Mouse (Mus musculus): ENCODE data around the gene Rft1.

The Rft1 gene

DNA sequence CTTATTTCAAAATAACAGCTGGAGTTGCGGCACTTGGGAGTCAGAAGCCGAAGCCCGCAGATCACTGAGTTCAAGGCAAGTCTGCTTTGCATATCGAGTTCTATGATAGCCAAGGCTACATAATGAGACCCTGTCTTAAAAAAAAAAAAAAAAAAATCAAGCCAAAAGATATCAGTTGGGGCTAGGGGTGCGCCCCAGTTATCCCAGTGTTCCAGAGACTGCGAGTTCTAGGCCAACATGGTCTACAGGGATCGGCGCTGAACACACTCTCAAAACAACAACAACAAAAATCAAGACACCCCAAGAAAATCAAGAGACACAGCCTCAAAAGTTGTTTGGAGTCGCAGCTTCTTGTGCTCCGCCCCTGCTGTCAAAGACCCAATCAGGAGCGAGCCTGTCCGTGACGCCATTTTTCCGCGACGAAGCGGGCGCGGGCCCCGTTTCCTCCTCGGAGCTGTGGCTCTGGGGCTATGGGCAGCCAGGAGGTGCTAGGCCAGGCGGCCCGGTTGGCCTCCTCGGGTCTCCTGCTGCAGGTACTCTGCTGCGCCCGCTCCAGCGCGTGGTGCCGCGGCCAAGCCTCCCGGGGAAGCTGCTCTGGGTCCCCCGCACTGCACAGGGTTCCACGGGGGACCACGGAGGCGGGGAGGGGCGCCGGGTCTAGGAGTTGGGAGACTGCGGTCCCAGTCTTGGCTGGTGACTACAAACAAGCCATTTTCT is at the start of gene Rft1:
Gene Rft1, plus strand, starts transcription at position 418 of the 717 bp plus-strand sequence.
- DNase-seq: peak; percentile 98 to 100

DNA sequence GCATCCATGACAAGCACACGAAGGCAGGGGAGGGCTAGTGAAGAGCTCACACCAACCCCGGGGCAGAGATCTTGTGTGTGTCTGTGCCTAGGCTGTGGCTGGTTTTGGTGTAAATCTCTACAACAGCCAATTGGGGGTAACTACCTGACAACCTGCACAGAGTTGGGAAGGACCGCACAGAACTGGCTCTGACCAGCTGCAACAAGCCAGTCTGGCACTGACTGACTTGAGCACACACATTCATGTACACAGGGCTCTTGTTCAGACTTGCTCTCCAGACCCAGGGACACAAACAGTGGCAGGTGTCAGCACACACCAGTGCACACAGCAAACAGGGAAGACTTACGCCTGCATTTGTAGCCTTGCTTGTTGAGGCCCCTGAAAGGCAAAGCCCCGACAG is 47.3 kb upstream of the Rft1 start:
- DNase-seq: no peak

DNA sequence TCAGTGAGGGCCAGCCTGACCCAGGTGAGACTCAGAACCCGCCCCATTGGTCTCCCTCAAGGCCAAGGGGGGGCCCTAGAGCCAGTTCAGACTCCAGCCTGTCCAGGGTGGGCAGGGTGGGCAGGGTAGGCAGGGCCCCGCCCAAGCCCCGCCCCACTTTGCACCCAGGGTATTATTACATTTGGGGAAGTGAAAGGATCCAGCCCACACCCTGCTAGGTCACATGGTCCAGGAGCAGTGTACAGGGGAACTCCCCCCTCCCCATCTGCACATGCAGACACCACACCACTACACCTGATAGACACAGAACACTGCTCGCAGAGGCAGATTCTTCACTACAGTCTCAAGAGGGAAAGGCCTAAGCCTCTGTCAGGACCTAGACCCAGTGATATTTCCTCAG is 46.5 kb upstream of the Rft1 start:
- no peak for DNase-seq

DNA sequence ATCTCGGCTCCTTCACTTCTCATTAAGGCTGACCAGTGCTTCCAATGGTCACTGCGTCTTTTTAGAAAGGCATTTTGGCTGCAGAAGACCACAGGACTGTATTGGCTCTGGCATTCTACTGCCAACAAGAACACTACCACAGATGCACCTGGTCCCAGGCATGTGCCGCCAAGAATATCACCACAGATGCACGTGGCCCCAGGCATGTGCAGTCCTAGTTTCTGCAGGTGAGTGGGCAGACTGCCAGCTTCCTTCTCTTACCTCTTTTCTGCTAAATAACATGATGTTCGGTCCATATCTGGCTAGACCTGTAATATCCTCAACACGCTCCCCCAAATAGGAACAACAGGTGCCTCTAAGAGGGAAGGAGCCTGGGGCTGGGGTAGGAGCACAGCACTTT is 46.0 kb upstream of the Rft1 start:
- no peak for DNase-seq

DNA sequence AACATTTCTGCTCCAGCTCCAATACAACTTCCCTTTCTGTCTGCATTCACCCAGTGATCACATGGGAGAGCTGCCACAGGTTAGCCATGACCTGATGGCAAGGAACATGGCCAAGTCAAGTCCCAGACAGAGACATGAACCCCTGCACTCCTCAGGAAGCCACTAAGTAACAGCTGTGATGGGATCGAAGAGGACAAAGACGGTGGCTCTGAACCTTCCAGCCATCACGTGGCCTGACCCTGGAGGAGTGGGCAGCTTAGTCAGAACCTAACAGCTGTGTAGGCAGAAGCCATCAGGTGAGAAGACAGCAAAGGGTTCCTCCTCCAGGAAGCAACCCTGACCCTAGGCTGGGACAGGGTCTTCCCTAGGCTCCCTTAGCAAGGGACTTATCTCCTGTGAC is 44.7 kb upstream of the Rft1 start:
- no peak for DNase-seq

DNA sequence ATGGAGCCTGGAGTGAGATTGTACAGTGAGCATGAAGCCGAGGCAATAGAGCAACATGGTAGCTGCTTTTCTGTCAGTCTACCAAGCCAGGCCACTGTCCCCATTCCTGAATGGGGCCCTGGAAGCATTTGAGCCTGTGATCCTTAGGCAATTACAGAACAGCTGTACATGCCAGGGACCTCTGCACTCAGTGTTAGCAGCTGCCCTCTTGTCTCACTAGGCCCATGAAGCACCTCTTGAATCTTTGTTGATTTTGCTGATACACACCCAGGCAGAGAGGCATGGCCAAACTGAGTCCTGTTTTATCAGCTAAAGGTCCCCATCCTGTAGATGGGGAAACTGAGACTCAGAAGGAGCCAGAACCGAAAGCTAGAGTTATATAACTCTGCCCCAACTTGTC is 43.9 kb upstream of the Rft1 start:
- no peak for DNase-seq

DNA sequence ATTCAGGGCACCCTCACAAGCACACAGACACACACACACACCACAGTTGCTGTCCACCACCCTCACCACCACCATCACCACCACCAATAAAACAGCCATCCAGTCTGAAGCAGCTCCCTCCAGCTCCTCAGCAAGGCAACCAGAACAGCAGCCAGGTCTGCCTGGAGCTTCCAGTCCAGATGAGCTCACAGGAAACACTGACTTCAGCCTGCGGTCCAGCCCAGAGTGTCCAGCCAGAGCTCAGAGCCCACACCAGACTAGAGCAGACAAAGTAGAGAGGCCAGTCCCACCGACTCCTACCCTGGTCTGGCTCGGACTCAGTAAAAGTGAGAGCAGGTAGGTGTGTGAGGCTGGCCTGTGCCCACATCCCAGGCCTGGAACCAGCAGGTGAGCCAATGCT is 43.2 kb upstream of the Rft1 start:
- no peak for DNase-seq

DNA sequence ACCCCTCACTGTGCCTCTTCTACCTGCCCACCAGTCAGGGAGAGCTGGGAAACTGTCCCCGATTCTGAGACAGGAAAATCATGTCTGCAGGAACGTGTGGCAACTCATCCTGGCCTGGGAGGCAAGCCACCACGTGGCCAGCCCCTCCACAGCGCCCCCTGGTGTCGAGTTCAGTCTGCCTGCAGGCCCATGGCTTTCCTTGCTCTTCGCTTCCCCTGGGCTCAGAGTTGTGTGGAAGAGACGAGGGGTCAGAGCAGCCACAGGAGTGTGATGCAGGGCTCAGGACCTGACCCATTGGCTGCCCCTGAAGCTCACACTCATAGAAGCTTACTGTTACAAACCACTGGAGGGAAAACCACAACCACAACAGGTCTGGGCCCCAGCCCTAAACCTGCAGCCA is 41.6 kb upstream of the Rft1 start:
- peak; percentile 83 to 90 for DNase-seq

DNA sequence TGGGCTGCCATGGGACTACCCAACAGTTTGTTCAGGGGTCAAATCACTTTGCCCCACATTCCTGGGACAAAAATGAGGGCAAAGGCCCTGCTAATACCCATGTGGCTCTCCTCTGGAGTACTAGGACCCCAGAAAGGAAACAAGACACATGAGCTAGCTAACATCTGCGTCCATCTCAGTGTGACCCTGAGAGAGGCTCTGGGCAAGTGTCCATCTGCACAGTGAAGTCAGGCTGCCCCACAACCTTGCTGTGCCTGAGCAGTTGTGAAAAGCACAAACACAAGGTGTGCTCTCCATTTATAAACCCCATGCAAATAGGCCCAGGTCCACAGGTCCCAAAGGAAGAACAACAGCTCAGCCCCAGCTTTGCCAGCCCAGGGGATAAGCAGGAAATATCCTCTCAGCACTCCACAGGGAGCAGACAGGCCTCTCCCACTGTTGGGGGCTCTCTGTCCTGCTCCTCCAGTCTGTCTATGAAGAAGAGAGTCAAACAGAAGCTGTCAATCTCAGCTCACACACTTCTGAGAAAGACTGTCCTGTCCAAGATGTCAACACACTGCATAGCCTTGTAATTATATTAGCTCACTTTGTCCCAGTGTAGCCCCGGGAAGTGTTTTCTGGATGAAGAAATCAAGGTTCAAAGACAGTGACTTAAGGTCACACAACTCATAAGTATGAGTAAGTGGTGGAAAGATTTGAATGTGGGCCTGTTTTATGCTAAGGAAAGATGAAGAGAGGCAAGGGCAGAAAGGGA is 41.0 kb upstream of the Rft1 start:
- no peak for DNase-seq

DNA sequence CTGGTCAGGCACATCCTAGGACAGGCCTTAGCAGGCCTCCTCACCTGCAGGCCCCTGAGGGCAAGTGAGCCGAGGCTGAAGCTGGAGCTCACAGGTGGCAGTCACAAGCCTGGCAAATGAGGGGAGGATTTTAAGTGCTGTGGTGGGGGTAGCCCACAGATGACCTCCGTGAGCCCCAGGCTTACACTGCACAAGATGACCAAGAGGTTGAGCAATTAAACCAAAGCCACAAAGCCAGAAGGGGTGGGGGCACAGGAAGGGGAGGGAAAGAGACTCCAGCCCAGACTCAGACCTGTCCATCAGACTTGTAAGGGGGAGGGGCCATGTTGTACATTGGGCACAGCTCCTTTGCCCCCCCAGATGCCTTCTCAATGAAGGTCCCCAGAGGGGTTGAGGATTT is 37.4 kb upstream of the Rft1 start:
- no peak for DNase-seq

DNA sequence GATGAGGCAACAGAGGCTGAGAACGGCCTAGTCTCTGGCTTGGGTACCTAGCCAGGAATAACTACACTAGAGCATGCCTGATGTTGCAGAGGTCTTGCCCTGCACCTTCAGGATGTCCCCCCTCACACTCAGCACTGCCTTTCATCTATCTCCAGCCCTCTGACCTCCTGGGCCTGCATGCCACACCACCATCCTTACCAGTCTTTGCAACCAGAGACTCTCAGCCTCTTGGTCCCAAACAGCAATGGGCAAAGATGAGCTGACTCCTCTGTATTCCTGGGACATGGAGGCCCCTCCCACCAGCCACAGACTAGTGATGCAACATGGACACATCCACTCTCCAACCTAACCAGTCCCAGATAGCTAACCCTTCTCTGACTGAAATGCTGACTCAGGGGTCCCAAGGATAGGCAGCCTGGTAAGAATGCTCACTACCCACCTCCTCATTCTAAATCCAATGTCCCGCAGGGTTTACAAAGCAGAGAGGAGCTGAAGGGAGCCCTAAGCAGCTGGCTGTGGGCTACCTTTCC is 35.3 kb upstream of the Rft1 start:
- DNase-seq: no peak

DNA sequence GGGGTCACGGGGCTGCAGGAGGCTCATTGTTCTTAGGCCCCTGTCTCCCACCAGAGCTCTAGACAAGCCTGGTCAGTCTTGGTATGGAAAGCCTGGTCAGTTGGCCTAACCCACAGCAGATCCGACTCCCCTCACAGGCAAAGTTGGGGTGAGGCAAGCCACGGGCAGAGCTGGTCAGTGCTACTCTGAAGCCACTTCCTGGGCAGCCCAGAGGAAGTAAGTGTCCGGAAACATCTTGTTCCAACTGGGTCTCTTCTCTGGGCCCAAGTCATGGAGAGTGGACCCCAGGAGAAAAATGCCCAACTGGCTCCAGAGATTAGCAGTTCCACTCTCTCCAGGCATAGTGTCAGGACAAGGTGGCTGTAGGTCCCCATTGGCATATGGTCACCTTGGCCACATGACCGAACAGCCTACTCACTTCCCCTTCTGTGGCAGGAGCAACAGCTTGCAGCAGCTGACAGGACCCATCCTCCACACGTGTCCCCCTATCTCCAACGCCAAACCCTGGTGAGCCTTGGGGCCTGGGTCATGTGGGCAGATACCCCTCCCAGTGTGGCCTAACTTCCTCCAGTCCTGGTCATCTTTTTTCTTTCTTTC is 34.1 kb upstream of the Rft1 start:
- peak; percentile 56 to 59 for DNase-seq

DNA sequence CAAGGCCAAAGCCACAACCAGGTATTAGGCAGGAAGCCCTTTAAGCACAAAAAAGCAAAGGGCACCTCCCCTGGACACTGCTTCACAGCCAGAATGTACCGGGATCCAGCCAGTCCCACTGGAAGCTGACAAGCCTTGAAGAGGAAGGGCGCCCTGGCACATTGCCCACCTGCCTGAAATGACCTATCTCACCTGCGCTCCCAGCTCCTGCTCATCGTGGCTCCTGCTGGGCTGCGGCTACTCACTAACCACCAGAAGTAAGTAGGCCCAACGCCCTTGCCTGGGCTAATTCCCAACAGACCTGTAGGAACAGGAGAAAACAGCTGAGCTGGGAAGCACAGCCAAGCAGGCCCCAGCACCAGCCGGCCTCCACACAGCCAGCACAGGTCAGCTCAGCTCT is 32.0 kb upstream of the Rft1 start:
- peak in 1 of 2 experiments; percentile 67 for DNase-seq

DNA sequence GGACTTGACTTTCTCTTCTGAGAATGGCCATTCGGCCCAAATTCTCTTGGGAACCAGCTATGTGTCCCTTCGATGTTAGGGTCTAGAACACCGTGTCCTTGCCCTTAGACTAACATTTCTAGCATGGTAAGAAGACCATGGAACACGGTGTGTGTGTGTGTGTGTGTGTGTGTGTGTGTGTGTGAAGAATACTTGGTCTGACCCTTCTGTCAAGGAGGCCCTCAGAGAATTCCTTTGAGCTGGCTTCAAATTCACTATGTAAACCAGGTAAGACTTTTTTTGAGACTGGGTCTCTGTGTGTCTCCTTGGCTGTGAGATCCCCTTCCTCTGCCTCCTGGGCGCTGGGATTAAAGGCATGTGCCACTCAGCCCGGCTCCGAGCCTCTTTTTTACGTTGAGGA is 31.6 kb upstream of the Rft1 start:
- no peak for DNase-seq

DNA sequence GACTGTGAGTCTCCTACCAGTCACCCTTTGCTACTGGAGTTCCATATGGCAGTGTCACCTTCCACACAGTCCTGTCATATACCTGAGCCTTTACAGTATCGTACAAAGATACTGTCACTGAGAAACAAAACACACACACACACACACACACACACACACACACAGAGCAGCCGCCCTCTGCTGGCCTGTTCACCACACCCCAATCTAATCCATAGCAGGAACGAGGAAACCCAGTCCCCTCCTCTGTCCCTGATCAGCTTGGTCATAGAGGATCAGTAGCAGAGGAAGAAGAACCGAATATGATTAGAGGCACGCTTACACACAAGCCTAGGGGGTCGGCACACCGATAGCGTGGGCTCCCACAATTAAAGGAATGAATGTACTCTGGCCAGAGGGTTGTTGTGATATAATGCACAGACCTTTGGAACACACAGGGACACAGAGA is 29.9 kb upstream of the Rft1 start:
- DNase-seq: no peak

DNA sequence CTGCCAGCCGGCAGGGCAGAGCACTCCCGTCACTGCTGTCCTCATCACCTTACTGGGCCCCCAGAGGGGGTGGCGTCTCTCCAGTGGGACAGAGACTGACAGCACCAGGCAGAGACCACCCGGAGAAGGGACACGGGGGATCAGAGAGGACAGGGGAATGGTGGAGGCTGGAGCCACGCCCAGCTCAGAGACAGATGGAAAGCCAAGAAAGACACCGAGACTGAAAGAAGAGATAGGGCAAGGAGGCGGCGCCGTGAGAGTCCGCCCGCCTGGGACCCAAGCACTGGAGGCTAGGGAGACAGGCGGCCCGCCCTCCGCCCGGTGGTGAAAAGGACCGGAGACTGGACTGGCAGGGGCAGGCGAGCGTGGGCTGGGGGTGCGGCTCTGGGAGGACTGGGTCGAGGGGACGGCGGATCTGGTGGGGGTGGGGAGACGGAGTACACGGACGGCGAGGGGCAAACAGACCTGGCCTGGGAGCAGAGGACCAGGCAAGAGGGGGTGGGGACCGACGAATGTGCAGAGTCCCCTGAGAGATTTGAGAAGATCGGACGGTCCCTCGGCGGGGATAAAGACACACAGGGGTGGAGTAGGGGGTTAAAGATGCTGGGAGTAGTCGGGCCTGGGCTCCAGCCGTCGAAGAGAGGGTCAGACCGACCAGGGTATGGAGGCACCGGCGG is 28.9 kb upstream of the Rft1 start:
- peak; percentile 70 to 80 for DNase-seq

DNA sequence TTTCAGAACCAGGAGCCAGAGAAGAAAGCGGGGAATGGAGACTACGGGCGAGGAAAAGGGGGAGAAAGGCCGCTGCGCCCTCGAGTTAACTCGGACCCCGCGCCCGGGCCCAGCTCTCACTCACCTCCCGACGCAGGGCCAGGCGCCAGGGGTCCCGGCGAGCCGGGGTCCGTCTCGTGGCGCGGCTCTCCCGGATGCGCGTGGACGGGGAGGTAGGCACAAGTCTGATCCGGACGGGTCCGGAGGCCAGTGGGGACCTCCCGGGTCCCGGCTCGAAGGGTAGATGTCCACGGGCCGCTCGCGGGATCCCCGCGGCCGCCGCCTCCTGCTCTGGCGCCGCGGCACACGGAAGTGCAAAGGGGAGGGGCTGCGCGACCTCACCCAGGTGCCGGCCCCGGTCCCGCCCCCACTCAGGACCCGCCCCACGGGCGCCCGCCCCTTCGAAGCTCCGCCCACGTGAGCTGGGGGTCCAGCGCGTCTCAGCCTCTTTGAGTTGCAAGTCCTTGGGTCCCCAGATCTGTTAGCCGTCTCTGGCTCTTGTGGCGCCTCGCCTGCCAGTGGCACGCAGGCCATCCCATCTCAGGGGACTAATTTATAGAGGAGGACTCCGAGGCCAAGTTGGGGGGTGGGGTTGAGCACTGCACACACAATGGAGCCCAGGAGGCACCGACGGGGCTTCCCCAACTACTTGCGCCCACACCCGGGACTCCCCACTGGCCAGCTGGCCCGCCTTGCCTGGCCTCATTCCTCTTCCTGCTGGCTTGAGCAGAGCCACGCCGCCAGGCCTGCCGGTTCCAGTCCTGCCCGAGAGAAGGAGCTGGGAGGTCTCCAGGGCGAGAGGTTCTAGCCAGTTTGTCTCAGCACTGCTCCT is 28.1 kb upstream of the Rft1 start, which contains the start of gene Prkcd:
Gene Prkcd, minus strand, starts transcription at position 355 of the 871 bp plus-strand sequence.
- DNase-seq: peak; percentile 92 to 93

DNA sequence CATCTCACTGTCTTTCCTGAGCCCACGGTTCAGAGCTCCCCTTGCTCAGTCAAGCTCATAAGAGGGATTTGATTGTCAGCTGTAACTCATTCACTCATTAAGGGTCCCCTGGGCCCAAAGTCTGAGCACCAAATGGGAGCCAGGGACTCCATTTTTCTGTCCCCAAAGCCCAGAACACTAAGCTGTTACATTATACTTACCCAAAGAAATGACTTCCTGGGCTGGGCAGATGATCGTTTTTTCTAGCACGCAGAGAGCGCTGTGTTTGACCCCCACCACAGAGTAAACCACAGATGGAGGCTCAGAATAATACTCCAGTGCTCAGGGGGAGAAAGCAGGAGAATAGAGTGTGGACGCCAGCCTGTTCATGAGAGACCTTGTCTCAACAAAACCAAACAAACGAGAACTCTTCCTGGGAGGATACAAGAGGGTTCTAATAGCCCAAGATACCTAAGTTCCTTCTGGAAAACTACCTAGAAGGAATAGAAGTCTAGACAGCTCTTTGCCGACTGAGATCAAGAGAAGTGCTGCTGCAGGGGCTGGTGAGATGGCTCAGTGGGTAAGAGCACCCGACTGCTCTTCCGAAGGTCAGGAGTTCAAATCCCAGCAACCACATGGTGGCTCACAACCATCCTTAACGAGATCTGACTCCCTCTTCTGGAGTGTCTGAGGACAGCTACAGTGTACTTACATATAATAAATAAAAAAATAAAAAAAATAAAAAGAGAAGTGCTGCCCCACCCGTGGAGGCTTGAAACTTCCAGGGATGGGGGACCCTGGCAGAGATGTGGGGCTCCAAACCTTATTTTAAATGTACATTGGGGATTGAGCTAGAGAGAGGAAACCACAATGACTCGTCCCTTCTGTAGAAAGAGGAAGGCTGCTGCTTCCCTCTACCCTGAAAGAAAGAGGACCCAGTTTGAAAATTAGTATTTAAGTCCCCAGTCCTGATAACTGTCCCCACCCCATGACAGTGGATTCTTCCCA is 27.1 kb upstream of the Rft1 start:
- DNase-seq: no peak

DNA sequence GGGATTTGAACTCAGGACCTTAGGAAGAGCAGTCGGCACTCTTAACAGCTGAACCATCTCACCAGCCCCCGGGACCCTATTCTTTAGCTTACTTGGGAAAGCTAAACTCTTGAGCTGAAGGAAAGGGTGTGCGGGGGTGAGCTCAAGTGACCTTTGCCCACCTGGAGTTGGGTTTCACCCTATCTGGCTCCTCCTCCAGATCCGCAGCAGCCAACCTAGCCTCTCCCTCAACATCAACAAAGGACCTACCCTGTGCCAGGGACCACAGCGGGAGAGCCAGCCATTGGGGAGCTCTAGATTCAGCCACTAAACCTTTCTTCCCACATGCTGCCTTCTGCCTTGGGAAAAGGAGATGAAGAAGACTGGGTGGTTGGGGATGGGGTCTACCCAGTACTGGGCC is 25.9 kb upstream of the Rft1 start:
- DNase-seq: no peak

DNA sequence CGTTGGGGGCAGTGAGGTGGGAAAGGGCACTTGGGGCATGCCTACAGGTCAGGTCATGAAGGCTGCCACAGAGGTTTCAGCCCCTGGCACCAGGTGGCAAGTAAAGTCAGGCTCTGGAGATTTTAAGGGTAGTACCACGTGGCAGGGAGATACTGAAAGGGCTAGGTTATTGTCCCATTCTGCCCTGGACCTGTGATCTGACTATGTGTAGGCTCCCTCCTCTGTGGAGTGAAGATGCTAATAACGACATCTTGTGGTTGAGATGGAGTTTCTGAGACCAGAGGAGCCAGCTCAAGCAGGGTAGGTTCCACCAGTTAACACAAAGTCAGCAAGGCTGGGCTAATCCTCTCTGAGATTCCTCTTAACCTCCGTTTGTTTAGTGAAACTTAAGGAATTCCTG is 24.3 kb upstream of the Rft1 start:
- no peak for DNase-seq

All from lung, postnatal 4 days (tissue).